Mouse (Mus musculus): Measurements from ENCODE around the gene Tmem252.

GRCm38 (mm10) chr19:24701716-24702115 is 27.9 kb downstream of the Tmem252 start:
- TF ChIP-seq CTCF (IDR thresholded peaks at IDR 0.05; ENCODE audit: insufficient read depth, low read length) (no peak), POLR2A (IDR thresholded peaks at IDR 0.05; ENCODE audit: borderline replicate concordance, extremely low read depth, low read depth, low read length) (no peak)
